Mouse (Mus musculus) bone marrow macrophage, adult 2 months (primary cell): ENCODE data around the gene Bace2. TPM values are rescaled to one million over a fixed set of nuclear protein-coding genes. Genes with fewer than 3 reads are reported as not detected.

Source experiments
- H3K27ac ChIP-seq: 2 replicates; pipeline ENCODE4 v1.5.1; 2012; ENCODE audit warnings: low read depth, low read length; ENCODE audit not compliant: insufficient read depth
- H3K4me1 ChIP-seq: 2 replicates; pipeline ENCODE4 v1.6.1; 2012; ENCODE audit warnings: low read length; ENCODE audit not compliant: control insufficient read depth, insufficient read depth
- H3K4me3 ChIP-seq: 2 replicates; pipeline ENCODE4 v1.5.1; 2012; ENCODE audit warnings: mild to moderate bottlenecking, low read length, moderate library complexity; ENCODE audit not compliant: insufficient read depth
- CTCF ChIP-seq: IDR thresholded peaks from 2 replicates; pipeline ENCODE4 v1.5.1; 2012; ENCODE audit warnings: low read depth, mild to moderate bottlenecking, low read length, moderate library complexity
- POLR2A ChIP-seq: IDR thresholded peaks from 2 replicates; pipeline ENCODE4 v1.6.1; 2012; ENCODE audit warnings: mild to moderate bottlenecking, low read depth, low read length, borderline replicate concordance
- polyA plus RNA-seq: library from polyadenylated mRNA; stranded (reverse); fragments of >200 nt; gene quantifications from 2 replicates; pipeline ENCODE4 v1.2.4, GENCODE M21; 2012; ENCODE audit not compliant: missing spikeins, insufficient read depth, insufficient read length

The Bace2 gene
- polyA plus RNA-seq, 1 experiment, result not detected

DNA sequence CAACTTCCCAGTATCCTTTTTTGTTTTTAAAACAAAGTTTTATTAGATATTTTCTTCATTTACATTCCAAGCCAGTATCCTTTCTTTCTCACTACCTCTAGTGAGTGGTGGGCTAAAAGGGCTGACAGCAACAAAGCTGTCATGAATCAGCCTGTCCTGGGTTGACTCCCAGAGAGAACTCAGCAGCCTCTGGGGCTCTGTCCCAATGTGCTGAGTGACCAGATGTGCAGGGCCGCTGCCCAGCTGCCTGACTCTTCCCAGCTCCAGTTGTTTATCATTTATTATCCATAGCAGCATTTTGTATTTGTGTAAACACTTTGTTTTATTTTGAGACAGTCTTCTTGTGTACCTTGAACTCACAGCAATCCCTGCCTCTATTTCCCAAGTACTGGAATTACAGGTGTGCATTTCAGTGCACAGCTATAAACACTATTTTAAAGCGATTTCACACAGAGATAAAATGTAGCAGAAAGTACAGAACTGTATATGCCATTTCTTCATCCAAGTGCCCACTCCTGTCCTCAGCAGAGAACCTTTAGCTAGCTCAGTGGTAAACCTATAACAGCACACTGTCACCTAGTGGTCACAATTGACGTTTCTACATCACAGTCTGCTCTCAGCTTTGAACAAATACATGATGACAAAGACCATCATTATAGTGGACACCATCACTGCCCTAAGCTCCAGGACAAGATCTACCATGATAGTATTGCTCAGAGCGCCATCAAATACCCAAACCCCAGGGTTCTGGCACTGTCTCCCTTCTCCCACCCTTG, 109.8 kb downstream of the Bace2 start:
- H3K4me1 ChIP-seq, result peaks cover 9% of the 10 kb centered on the region; the same call in 1 of the 2 replicates
- TF ChIP-seq CTCF, result no peak
- TF ChIP-seq POLR2A, result no peak
- no peak overlapping the region for H3K4me3 ChIP-seq
- no peak overlapping the region for H3K27ac ChIP-seq

DNA sequence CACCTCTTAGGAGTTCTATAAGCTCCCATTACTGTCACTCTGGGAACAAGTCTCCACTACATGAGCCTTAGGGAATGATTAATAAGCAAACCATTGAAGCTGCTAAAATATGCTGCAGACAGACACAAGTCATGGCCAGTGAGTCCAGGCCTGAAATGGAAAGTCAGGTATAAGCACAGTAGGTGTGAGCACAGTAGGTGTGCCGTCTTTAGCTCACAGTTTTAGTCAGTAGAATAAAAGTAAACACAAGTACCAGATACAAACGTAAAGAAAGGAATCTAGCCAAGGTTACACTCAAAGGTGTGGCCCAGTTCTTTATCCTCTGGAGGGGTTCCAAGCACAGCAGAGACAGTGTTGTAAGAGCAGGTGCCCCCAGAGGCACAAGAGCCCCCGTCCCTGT, 110.9 kb downstream of the Bace2 start:
- no peak for TF ChIP-seq CTCF
- TF ChIP-seq POLR2A, result no peak
- no peak overlapping the region for H3K4me3 ChIP-seq
- peaks cover 14% of the 10 kb centered on the region for H3K4me1 ChIP-seq
- no peak overlapping the region for H3K27ac ChIP-seq

DNA sequence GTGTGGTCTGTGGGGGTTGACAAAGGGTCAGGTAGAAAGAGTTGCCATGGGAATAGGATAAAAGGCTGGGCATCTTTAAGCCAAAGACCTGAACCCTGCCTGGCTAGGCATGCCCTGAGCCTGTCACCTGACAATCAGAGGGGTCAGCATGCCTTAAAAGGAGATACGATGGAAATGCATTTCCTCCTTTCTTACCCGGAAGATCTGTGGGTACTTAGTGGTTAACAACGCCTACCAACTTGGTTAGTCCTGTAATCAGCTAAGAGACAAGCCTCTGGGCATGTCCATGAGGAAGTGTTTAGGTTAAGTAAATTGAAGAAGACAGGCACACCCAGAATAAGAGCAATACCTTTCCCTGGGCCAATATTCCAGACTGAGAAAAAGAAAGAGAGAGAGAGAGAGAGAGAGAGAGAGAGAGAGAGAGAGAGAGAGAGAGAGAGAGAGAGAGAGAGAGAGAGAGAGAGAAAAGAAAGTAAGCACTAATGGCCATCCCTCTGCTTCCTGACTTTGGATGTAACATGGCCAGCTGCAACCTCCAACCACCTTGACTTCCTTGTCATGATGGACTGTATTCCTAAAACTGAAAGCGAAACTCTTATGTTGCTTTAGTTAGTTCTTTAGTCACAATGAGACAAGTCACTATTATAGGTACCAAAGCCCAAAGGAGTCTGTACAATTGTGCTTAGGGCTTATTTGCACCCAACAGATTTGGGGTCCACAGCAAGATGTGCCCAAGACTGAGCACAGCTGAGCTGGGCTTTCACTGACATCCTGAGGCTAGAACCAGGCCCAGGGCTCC, 111.7 kb downstream of the Bace2 start:
- no peak overlapping the region for H3K4me3 ChIP-seq

DNA sequence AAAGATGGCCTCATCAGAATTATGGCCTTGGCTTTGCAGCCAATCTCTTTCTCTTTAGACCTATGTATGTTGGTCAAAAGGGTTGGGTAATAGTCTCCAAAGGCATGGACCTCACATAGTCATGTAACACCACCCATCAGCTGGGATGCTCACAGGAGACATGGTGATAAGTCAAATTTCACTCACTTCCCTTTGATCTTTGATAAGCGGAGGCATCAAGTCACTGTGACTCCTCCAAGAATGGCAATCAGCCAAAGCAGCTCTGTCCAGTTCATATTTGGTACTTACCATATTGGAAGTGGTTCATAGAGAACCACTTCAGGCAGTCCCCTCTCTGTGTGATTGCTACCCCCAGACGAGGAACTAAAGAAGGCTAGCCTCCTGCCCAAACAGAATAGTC, 118.1 kb downstream of the Bace2 start:
- TF ChIP-seq POLR2A (no peak), CTCF (no peak)
- no peak overlapping the region for H3K27ac ChIP-seq
- no peak overlapping the region for H3K4me3 ChIP-seq
- peaks cover 10% of the 10 kb centered on the region for H3K4me1 ChIP-seq

More for the DNA sequence above, 111.7 kb downstream of the Bace2 start:
- no peak for TF ChIP-seq POLR2A
- TF ChIP-seq CTCF, result no peak
- Histone ChIP-seq H3K4me1 (peaks cover 8% of the 10 kb centered on the region), H3K27ac (no peak overlapping the region)

DNA sequence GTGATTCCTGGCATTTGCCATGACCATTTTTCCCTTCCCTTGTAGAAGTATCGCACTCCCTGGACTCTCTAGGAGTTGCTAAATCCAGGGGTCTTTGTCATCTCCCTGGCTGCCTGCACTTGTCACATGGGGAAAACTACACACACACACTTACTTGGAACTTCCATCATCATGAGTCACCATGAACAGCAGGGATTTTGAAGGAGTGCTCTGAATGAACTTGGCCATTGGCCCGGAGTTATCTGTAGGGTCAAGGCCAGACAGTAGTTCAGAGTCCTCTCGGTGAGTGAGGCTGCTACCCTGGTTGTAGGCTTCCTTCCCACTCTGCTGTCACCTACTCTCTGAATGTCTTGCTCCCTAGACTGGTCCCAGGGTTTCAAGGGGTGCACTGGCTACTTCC, 119.0 kb downstream of the Bace2 start:
- peaks cover 10% of the 10 kb centered on the region for H3K4me1 ChIP-seq

DNA sequence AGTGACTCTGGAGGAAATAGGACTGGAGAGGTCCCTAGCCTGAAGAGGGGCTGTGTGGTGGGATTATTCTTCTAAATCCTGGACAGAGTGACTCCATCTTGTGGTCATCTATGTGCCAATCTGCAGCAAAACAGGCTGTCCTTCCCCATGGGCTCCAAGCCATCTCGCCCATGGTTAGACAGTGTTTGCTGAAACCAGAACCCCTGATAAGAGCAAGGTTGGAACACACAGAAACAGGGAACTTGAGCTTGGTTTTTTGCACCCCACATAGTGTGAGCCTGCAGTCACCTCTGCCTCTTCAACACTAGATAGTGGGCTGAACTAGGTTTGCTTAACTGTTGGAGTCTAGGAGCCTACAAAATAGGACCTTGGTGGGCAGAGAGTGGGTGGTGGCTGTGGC, 120.0 kb downstream of the Bace2 start:
- no peak overlapping the region for H3K4me3 ChIP-seq
- TF ChIP-seq POLR2A (no peak), CTCF (no peak)
- H3K4me1 ChIP-seq, result peaks cover 10% of the 10 kb centered on the region
- H3K27ac ChIP-seq, result no peak overlapping the region

More for the DNA sequence above, 119.0 kb downstream of the Bace2 start:
- Histone ChIP-seq H3K27ac (no peak overlapping the region), H3K4me3 (no peak overlapping the region)
- no peak for TF ChIP-seq POLR2A
- no peak for TF ChIP-seq CTCF

DNA sequence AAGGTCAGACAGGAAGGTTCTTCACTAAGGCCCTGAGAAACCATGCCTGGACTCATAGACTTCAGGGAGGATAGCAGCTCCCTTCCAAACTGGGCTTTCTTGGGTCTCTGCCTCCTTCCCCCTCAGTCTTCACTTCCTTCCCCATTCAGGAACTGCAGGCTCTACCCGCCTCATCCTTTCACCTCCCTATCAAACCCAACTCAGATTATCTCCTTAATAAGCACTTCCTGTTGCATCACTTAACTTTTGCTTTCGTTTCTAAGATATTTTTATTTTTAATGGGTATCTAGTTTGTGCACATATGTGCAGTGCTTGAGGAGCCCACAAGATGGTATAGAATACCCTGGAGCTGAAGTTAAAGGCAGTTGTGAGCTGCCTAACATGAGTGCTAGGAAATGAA, 122.1 kb downstream of the Bace2 start:
- Histone ChIP-seq H3K27ac (no peak overlapping the region), H3K4me1 (peaks cover 4% of the 10 kb centered on the region), H3K4me3 (no peak overlapping the region)
- no peak for TF ChIP-seq POLR2A
- no peak for TF ChIP-seq CTCF

DNA sequence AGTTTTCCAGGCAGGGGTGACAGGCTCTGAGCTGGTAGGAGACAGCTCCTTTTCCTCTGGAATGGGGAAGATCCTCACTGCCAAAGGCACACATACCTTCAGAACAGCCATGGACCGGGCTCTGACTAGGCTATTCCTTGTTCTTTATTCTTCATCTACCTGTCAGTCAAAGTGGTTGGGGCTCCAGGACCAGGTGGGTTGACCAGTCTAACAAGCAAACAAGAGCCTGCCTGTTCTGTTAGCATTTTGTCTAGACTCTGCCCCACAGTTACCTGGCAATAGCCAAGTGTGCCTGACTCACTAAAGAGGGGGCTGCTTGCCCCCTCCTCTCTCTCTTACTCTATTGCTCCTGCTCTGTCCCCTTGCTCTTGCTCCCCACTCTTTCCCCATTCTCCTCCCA, 135.8 kb downstream of the Bace2 start:
- TF ChIP-seq CTCF (no peak), POLR2A (no peak)
- H3K4me3 ChIP-seq, result no peak overlapping the region
- H3K4me1 ChIP-seq, result no peaks in the 10 kb centered on the region
- no peak overlapping the region for H3K27ac ChIP-seq

Other genes starting within 250 kb of the Bace2 start
- gene Dscam, start 186.0 kb upstream of the Bace2 start, polyA plus RNA-seq, result not detected in 2 replicates
- 24.2 and 32.2 TPM in 2 replicates for gene Mx1, start 106.2 kb downstream of the Bace2 start, polyA plus RNA-seq
- not detected in 2 replicates for gene Fam3b, start 158.1 kb downstream of the Bace2 start, polyA plus RNA-seq